Mouse (Mus musculus): Measurements from ENCODE around the gene Itgb7.

Itgb7 gene

GRCm38 (mm10) chr15:102243229-102244190 lies 11.8 kb upstream of the Itgb7 start:
- ChIA-PET POLR2A (interaction anchor here (0.5 to 5.3 kb wide), 51 partner anchors 8 to 1616 kb away, joined by 3 to 41 read pairs (median 4); partner anchors contain the start of genes Espl1 (in 2 of the 4), Gm9918 (in 2 of the 4), Mfsd5 (in 2 of the 4) and Pfdn5 (in 2 of the 4)), CTCF (interaction anchor here (0.6 to 4.1 kb wide), 20 partner anchors 8 to 903 kb away, joined by 3 to 24 read pairs (median 4); partner anchors contain the start of genes Aaas (in 1 of the 4) and Atp5g2 (in 1 of the 4))

DNA sequence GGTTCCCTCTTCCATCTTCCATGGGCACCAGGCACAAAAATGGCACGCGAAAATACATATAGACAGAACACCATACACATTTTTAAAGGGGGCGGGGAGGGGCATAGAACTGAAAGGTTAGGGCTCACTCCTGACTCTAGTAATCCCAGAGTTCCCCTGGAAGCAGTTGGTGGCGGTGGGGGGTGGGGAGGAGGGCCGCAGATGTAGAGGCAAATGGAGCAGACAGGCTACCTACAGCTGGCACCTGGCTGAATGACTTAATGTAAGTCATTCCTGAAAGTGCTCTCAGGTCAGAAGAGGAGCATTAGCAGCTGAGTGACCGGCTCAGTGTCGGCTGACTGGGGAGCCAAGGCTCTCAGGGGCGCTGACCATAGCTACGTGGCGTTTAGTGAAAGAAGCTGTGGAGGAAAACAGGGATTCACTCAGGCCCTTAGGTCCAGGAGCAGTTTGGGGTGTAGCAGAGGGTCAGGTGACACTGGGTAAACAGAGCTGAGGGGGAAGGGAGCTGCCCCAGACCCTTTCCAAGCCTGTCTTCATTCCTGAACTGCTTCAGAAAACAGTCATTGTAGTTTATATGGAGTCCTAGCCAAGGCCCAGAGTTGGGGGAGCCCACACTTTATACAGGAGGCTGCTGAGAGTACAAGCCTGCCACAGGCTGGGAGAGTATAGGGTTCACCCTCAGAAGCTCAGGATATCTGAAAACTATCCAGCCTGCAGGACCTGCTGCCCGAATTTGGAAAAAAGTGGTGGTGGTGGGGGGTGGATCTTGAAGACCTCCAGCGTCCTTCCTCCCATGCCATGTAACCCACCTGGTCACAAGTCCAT lies 10.9 kb upstream of the Itgb7 start:
- CTCF ChIA-PET: interaction anchor here (0.6 to 2.7 kb wide), 22 partner anchors 9 to 902 kb away, joined by 3 to 20 read pairs (median 4); partner anchors contain the start of genes Aaas (in 1 of the 4), Atp5g2 (in 1 of the 4), Gm9918 (in 1 of the 4) and Spryd3 (in 1 of the 4)
- POLR2A ChIA-PET: interaction anchor here in 3 of 4 experiments (0.5 to 5.3 kb wide), 55 partner anchors 7 to 1615 kb away, joined by 3 to 41 read pairs (median 4); partner anchors contain the start of genes Csad (in 2 of the 3), Espl1 (in 2 of the 3), Gm9918 (in 2 of the 3) and Sp1 (in 2 of the 3)

- ChIA-PET CTCF (interaction anchor here (0.6 to 3.5 kb wide), 25 partner anchors 9 to 137 kb away, joined by 3 to 17 read pairs (median 4); partner anchors contain the start of genes Gm9918 (in 2 of the 4), Zfp740 (in 2 of the 4), Aaas (in 1 of the 4) and Csad (in 1 of the 4)), POLR2A (interaction anchor here (0.5 to 4.4 kb wide), 43 partner anchors 8 to 302 kb away, joined by 3 to 30 read pairs (median 4); partner anchors contain the start of genes Espl1 (in 2 of the 4), Mfsd5 (in 2 of the 4), Tarbp2 (in 2 of the 4) and Aaas (in 1 of the 4))
Measured at GRCm38 (mm10) chr15:102240607-102241006, 8.9 kb upstream of the Itgb7 start.

DNA sequence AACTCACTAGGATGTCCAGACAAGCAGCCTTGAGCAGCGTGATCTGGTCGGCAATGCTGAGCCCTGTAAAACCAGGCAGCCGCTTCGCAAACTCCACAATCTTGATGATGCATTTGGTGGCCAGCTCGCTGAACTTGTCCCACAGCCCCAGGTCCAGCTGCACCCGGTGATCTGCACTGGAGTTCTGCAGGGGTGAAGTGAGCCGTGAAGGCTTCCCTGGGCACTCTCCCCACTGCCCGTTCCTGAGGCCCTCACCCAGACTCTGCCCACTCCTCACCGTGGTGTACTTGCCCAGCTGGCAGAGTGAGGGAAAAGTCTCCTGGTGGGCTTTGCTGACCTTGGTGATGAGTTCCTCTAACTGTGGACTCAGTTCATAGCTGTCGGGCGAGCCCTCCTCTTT lies 8.1 kb upstream of the Itgb7 start:
- ChIA-PET POLR2A (interaction anchor here (0.6 to 4.1 kb wide), 39 partner anchors 7 to 431 kb away, joined by 3 to 30 read pairs (median 4); partner anchors contain the start of genes Mfsd5 (in 3 of the 4), Espl1 (in 2 of the 4), Aaas (in 1 of the 4) and Amhr2 (in 1 of the 4)), CTCF (interaction anchor here (0.5 to 3.5 kb wide), 41 partner anchors 7 to 345 kb away, joined by 3 to 17 read pairs (median 4); partner anchors contain the start of genes Mfsd5 (in 4 of the 4), Aaas (in 1 of the 4), Gm9918 (in 1 of the 4) and Zfp740 (in 1 of the 4))

- POLR2A ChIA-PET: interaction anchor here (0.6 to 4.1 kb wide), 25 partner anchors 8 to 431 kb away, joined by 3 to 30 read pairs (median 4); partner anchors contain the start of genes Mfsd5 (in 3 of the 4), Espl1 (in 2 of the 4), Pfdn5 (in 1 of the 4) and Soat2 (in 1 of the 4)
- CTCF ChIA-PET: interaction anchor here (0.5 to 3.5 kb wide), 37 partner anchors 8 to 235 kb away, joined by 3 to 17 read pairs (median 3); partner anchors contain the start of genes Mfsd5 (in 4 of the 4), Aaas (in 1 of the 4), Gm9918 (in 1 of the 4) and Krt8 (in 1 of the 4)
Measured at GRCm38 (mm10) chr15:102239260-102239590, 7.5 kb upstream of the Itgb7 start.

GRCm38 (mm10) chr15:102238543-102239259 lies 7.0 kb upstream of the Itgb7 start:
- ChIA-PET POLR2A (interaction anchor here in 2 of 4 experiments (0.7 to 3.7 kb wide), 15 partner anchors 8 to 432 kb away, joined by 3 to 18 read pairs (median 7); partner anchors contain the start of genes Espl1 (in 2 of the 2), Mfsd5 (in 2 of the 2) and Soat2 (in 1 of the 2)), CTCF (interaction anchor here (0.6 to 3.5 kb wide), 23 partner anchors 8 to 235 kb away, joined by 3 to 17 read pairs (median 4); partner anchors contain the start of genes Krt8 (in 1 of the 4) and Zfp740 (in 1 of the 4))

DNA sequence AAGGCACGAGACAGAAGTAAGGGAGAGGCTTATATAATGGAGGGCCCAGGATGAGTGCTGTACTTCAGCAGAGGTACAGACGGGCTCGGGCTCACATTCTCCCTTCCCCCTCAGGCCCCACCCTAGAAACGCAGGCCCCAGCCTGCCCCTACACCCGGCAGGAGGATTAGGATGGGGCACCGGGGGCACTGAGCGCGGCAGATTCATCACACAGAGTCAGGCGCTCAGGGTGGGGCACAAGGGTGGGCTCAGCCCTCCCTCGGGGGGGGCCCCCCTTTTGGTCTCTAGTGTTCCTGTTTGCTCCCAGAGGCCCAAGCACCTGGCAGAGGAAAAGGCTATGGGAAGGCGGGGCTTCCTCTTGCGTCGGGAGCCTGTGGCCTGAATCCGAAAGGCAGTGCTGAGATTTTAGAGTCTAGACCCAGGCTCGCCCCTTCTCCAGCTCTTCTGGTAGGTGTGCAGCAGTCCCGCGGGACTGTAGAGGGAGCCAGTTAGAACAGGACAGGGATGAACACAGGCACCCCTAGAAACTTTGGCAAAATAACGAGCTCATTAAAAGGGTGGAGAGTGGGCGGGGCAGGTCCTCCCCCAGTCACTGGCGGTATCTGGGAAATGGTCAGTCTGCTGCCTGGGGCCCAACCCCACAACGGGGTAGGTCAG lies 3.8 kb upstream of the Itgb7 start:
- CTCF ChIA-PET: interaction anchor here (0.5 to 2.7 kb wide), 24 partner anchors 8 to 1142 kb away, joined by 3 to 24 read pairs (median 4); partner anchors contain the start of genes Gm9918 (in 1 of the 4), Pfdn5 (in 1 of the 4) and Spryd3 (in 1 of the 4)
- POLR2A ChIA-PET: interaction anchor here (0.6 to 4.8 kb wide), 71 partner anchors 8 to 283 kb away, joined by 3 to 41 read pairs (median 4); partner anchors contain the start of genes Csad (in 2 of the 4), Mfsd5 (in 2 of the 4), Myg1 (in 2 of the 4) and Soat2 (in 2 of the 4)

DNA sequence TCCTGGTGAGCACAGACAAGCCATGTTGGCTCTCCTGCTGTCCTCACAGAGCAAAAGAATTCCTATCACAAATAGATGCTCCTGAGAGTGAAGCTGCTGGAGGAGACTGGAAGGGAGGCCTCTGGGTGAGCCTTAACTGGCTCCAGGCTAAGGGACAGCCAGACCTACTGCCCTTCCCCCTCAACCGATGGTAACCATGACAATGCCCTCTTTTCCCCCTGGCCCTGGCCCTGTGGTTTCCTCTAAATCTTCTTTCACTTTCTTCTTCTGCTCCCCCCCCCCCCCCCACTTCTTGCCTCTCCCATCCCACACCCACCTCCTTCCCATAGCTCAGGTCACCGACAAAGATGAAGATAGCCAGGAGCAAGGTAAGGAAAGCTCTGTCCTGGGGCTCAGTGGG lies 2.2 kb upstream of the Itgb7 start:
- POLR2A ChIA-PET: interaction anchor here in 3 of 4 experiments (0.5 to 4.8 kb wide), 19 partner anchors 9 to 437 kb away, joined by 3 to 41 read pairs (median 5); partner anchors contain the start of gene Espl1 (in 1 of the 3)

GRCm38 (mm10) chr15:102232764-102233163 lies 1.0 kb upstream of the Itgb7 start:
- ChIA-PET POLR2A (interaction anchor here in 3 of 4 experiments (0.9 to 4.8 kb wide), 8 partner anchors 8 to 47 kb away, joined by 3 to 39 read pairs (median 6); no protein-coding TSS in a partner anchor), CTCF (interaction anchor here in 3 of 4 experiments (0.7 to 1.3 kb wide), 3 partner anchors 9 to 11 kb away, joined by 3 read pairs; no protein-coding TSS in a partner anchor)

More for the DNA sequence above, 2.2 kb upstream of the Itgb7 start:
- CTCF ChIA-PET: interaction anchor here in 2 of 4 experiments (0.5 to 2.7 kb wide), 2 partner anchors 9 to 1028 kb away, joined by 3 to 22 read pairs; no protein-coding TSS in a partner anchor

- CTCF ChIA-PET: interaction anchor here in 3 of 4 experiments (0.9 to 1.4 kb wide), 3 partner anchors 9 to 123 kb away, joined by 3 to 5 read pairs (median 5); no protein-coding TSS in a partner anchor
- POLR2A ChIA-PET: interaction anchor here (0.5 to 3.1 kb wide), 14 partner anchors 9 to 286 kb away, joined by 3 to 10 read pairs (median 4); partner anchors contain the start of genes Map3k12 (in 1 of the 4), Soat2 (in 1 of the 4) and Spryd3 (in 1 of the 4)
Measured at GRCm38 (mm10) chr15:102230408-102231321, 1.1 kb downstream of the Itgb7 start.

DNA sequence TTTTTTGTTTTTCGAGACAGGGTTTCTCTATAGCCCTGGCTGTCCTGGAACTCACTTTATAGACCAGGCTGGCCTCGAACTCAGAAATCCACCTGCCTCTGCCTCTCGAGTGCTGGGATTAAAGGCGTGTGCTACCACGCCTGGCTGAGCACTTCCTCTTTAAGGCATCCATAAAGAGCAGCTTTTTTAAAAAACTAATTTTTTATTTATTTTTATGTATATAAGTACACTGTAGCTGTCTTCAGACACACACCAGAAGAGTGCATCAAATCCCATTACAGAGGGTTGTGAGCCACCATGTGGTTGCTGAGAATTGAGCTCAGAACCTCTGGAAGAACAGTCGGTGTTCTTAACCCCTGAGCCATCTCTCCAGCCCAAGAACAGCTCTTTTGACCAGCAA lies 6.1 kb downstream of the Itgb7 start:
- POLR2A ChIA-PET: interaction anchor here (0.5 to 5.3 kb wide), 20 partner anchors 9 to 236 kb away, joined by 3 to 39 read pairs (median 11); partner anchors contain the start of genes Csad (in 2 of the 4), Zfp740 (in 2 of the 4), Aaas (in 1 of the 4) and Soat2 (in 1 of the 4)
- CTCF ChIA-PET: interaction anchor here (0.6 to 3.8 kb wide), 18 partner anchors 10 to 213 kb away, joined by 3 to 109 read pairs (median 12); partner anchors contain the start of genes Csad (in 1 of the 4), Tns2 (in 1 of the 4) and Zfp740 (in 1 of the 4)

DNA sequence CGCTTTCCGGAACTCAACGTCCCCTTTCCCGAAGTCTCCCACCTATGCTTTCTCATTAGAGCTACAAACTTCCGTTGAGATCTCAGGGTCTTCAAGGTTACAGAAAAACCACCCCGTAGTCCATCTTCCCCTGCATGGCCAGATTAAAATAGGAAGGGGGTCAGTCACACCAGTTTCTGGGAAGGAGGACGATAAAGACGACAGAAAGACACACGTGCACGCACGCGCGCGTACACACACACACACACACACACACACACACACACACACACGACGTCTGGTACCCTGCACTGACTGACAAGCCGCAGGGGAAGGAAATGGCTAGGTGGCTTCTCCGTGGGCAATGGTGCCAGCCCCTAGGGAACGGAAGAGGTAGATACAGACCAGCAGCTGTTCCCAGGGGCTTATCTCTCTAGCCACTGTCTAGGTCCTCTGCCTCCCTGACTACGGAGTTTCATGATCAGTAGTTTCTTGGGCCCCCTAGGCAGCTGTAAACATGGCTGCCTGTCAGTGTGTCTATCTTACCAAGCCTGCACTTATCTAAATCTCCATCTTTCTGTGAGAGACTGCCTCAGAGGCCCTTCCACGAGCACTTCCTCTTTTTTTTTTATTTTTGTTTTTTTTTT lies 6.6 kb downstream of the Itgb7 start:
- CTCF ChIA-PET: interaction anchor here (0.5 to 3.8 kb wide), 112 partner anchors 9 to 898 kb away, joined by 3 to 109 read pairs (median 5); partner anchors contain the start of genes Csad (in 4 of the 4), Soat2 (in 3 of the 4), Krt8 (in 2 of the 4) and Spryd3 (in 2 of the 4)
- POLR2A ChIA-PET: interaction anchor here (0.5 to 5.3 kb wide), 61 partner anchors 9 to 938 kb away, joined by 3 to 40 read pairs (median 6); partner anchors contain the start of genes Csad (in 3 of the 4), Zfp740 (in 3 of the 4), Soat2 (in 2 of the 4) and Tns2 (in 2 of the 4)
